Mouse (Mus musculus) neutrophil, adult 5-6 weeks (primary cell): ENCODE results near the gene Sobp. TPM values are rescaled to one million over a fixed set of nuclear protein-coding genes. Genes with fewer than 3 reads are reported as not detected.

Source experiments
- ATAC-seq: fragments of 151-379, 151-347 bp; 2 replicates; pipeline ENCODE4 v1.8.0; 2017; ENCODE audit warnings: mild to moderate bottlenecking, moderate TSS enrichment; ENCODE audit not compliant: insufficient number of reproducible peaks, poor library complexity, low FRiP score, severe bottlenecking; ENCODE audit errors: extremely low read depth
- total RNA-seq: library from RNA; stranded (forward); fragments of 200-1000 nt; gene quantifications from 2 replicates; pipeline ENCODE4 v1.2.3, GENCODE M21; 2017

Gene Sobp
- total RNA-seq, 1 experiment from 2014 or later, result not detected

DNA sequence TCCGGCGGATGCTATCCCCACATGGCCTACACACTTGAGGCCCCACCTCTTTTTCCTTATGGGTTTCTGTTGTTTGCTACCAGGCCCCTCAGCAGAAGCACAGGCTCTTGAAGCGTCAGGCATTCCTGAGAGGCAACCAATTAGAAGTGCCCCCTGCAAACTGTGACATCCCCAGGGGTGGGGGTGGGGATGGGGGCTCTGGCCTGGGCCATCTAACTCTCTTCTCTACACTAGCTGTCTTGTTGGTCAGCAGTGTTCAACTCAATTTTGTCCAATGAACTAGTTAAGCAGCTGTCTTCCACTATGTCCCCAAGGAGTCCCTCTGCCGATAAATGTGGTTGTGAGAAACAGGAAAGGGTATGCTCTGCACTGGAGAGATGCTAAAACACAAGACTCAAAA, 169.3 kb downstream of the Sobp start:
- ATAC-seq, result no peak

DNA sequence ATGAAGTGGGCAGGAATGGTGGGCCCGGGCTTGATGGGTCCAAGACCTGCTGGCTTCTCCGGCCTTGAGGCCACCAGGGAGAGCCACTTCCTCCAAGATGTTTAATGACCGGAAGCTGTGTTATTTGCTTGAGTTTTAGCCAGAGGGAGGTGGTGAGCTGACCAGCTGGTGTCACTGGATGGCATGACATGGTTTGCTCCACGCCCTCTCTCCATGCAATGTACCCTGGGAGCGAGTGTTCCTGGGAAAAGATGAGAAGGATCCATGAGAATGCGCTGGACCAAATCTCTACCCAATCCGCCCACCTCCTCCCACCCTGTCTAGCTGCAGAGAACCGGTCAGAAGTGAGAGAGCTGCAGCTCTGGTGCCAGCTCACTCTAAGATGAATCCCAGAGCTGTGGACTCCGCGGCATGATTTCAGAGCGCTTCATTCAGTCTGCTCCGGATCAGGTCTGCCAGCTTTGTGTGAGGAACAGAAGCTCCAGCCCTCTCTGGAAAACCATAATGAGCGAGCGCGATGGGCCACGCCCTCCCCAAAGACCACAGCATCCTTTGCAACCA, 170.1 kb downstream of the Sobp start:
- ATAC-seq, result no peak

DNA sequence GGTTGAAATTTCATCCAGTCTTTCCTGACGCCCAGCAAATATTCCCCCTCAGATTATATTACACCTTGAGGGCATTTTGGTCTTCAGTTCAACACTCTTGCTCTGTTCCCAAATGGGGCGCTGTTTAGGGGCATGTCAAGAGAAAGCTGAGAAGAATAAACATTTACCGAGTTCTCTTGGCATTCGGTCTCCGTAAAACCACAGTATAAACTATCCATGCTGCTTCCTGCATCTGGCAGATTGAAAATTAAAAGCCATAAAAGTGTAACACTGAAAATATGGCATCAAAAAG, 170.9 kb downstream of the Sobp start:
- ATAC-seq, result no peak

DNA sequence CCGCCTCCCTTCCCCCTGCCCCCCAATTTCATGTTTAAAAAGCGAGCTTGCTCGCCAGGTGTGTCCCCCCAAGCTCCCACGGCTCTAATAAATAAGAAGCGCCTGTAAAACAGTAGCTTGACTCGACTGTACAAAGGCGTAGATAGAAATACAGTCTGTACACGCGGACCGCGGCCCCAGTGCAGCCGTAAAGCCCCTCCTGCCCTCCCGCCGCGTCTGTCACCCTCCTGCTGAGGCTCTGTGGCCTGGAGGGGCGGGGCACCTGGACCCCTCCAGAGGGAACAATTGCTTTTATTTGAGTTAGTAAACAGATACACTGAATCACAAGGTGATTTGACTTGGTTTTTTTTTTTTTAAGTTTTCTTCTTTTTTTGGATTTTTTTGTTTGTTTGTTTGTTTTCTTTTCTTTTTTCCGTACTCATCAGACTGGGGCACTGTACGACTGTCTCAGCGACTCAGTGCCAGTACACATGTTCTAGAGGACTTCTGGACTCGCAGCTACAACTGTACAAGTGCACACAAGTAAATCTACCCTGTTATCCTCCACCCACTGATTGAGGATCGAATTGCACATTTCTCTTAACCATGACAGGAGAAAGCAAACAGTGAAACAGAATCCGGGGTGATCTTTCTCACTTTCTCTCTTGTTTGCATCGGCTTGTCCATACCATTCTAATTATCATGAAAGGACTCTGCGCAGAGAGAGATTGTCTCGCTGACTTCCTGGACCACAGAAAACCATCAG, 171.4 kb downstream of the Sobp start:
- ATAC-seq, result no peak

DNA sequence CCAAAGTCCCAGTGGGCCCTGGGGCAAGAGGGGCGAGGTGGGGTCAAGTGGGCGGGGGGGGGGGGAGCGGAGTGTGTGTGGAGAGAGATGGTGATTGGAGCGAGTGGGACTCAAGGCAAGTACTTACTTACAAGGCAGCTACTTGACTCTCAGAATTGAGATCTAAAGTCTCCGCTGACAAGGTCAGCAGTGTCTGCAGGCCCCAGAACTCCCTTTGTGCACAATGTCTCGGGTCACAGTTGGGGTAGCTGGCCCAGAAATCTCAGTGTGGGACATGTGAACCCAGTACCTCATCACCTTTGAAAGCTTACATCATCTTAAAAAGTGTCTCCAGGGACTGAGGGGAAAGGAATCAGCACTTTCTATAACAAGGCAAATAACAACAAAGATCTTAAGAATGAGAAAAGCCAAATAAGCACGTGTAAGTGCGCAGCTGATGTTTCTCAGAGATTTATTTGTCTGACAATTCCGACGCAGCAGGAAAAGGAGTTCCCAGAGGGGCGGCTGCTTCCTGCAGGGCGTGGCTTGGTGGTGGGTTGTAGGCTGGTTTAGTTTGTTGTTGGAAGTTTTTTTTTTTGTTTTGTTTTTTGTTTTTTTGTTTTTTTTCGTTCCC, 172.2 kb downstream of the Sobp start:
- ATAC-seq, result no peak

DNA sequence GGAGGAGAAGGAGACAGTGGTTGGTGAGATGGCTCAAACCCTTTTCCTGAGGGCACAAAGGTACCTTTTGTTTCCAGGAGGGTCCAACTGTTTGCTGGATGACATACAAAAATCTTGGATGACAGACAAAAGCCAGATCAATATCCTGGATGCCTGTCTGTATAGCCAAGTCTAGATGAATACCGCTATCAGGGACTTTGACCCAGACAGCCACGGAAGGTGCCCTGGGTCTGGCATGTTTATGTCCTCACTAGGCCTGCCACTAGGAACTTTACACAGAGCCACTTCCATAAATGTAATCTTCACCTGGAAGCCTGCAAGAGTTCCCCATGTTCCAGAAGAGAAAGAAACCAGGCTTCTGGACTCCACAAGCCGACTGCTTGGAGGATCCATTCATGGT, 172.9 kb downstream of the Sobp start:
- ATAC-seq, result no peak

DNA sequence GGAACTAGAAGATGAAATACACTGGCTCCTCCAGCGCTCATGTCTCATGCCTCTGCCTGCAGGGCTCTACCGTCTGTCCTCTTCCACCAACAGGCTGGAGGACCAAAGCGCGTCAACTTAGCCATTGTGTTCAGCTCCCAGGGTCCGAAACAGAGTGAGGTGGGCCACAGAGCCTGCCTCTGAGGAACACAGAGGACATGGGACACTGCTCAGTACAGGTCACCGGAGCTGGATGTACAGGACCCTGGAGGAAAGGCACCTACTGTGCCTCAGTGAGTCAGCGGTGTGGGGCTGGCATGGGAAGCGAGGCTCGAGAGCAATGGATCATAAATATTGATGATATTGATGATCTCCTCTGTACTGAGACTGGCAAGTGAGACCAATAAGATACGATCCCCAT, 175.0 kb downstream of the Sobp start:
- no peak for ATAC-seq

DNA sequence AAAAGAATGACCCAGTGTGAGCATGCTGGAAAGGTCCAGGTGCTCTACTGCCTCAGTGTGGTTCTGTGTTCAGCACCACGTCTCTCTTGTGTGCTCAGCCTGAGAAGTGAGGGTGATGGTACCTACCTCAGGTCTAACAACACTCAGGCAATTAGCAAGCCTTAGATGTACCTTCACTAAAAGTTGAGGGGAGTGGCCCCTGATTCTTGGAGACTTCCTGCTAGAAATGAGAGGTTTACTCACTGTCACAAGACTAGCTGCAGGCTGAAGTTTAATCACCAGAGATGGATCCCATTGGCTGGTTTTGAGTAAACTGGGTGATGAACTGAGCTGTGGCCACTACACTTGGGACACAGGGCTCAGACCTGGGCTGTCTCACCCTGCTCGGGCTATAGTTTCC, 177.1 kb downstream of the Sobp start:
- ATAC-seq, result no peak

DNA sequence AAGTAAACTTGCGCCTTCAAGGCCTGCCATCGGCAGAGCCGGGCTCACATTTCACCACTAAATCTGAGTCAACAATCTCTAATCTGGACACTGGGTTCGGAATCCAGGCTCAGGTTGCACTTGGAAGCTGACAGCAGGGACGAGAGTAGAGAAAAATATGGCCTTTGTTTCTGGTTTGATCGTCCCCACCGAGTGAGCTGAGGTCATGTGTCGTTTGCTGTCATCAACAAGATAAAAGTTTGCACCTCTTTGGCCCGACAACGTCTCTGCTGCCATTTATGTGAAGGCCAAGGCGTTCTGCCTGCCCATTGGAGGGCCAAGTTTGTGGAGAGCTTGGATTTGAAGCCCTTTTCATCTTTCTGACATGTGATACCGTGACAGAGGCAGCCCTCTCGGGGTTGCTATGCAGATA, 178.8 kb downstream of the Sobp start:
- no peak for ATAC-seq

DNA sequence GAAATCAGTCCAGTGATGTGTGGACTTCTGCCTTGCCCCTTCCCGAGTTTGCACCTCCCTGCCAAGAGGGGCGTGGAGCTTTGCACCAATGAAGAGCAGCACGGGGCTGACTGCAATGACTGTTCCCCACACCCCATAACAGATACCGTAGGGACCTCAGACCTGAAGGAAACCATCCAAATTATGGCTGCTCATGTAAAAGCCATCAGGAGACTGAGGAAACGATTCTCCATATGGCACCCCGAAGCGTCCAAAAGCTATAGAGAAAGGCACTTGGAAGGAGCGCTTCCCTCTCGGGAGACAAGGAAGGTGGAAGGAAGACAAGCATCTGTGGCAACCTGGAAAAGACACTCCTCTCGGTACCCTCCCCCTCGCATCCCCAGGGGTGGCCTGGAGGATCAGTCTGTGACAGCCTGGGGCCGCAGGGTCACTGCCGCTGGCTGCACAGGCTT, 180.0 kb downstream of the Sobp start:
- ATAC-seq, result no peak

DNA sequence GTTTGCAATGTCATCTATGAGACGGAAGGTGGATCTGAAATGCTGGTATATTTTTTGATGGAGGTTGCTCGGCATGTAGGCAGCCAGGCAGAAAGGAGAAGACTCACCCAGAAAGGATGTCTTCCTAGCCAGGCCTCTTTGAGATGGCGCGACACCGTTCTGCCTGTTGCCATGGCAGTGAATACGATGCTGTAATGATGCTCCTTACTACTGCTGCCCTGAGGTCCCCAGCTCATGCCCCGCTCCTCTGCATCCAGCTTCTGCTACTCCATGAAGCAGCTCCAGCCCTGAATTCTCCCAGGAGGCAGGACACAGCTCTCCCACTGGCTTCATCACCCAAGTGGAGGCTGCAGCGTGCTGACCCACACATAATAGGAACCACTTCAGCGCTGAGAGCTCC, 183.3 kb downstream of the Sobp start:
- ATAC-seq, result no peak

DNA sequence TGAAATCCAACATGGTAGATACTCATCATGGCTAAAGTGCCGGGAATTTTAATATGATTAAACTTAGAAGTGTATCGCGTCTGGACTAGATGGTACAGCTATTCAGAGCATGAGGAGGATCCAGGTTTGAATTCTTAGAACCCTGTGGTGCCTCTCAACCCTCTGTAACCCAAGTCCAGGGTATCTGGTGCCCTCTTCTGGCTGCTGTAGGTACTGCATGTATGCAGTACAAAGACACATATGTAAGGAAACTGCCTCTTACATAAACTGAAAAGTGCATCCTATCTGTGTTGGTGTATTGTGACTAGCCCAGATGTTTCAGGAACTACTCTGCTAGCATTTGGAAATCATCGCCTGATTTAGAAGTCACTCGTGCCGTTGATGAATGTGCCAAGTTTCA, 184.4 kb downstream of the Sobp start:
- ATAC-seq, result peak; percentile 71

DNA sequence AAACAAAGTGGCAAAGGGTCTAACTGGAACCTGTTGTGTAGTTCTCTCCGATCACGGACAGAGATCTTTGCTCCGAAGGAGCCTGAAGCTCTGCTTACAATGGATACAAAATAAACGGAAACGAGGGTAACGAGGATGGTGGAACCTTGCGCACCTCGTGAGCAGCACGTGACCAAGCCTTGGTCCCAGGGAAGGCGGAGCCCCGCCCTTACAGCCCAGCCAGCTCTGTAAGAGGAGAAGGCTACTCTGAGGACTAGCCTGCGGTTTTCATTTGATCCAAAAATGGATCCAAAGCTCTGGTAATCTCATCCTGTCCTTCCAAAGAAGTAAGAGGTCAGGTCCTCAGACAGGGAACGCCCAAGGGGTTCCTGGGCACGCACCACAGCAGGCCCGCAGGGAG, 185.7 kb downstream of the Sobp start:
- ATAC-seq, result no peak

DNA sequence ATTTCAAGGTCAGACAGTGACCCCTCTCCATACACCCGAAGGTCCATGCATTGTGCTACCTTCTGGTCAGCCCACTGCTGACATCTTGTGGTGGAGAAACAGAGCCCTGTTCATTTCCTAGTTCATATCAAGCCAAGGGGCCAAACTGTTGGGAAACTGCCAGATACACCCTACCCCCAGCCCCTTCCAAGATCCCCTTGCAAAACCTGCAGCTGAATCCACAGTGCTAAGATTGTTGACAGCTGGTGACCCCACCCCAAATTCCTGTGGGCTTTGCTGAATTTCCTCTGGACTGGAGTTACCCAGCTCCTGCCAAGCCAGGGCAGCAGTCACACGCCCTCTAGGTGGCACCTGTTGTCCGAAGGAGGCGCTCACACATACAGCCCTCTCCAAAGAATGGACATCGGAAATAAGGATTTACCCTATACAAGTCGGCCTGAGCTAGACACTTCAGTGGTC, 186.7 kb downstream of the Sobp start:
- ATAC-seq, result no peak

DNA sequence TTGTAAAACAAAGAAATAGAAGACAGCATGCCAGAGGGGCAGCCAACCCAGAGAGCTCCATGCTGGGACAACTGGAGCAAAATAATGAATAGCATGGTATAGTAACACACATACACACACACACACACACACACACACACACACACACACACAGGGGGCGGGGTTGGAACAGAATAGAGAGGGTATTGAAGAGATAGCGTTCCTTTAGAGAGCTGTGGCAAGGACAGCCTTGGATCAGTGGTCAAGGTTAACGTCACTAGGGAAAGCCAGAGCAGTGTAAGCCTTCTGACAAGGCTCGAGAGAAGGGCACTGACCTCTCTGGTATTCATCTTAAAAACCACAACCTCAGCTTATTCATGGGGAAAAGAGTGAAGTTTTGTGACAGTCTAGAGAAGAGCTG, 189.4 kb downstream of the Sobp start:
- no peak for ATAC-seq

DNA sequence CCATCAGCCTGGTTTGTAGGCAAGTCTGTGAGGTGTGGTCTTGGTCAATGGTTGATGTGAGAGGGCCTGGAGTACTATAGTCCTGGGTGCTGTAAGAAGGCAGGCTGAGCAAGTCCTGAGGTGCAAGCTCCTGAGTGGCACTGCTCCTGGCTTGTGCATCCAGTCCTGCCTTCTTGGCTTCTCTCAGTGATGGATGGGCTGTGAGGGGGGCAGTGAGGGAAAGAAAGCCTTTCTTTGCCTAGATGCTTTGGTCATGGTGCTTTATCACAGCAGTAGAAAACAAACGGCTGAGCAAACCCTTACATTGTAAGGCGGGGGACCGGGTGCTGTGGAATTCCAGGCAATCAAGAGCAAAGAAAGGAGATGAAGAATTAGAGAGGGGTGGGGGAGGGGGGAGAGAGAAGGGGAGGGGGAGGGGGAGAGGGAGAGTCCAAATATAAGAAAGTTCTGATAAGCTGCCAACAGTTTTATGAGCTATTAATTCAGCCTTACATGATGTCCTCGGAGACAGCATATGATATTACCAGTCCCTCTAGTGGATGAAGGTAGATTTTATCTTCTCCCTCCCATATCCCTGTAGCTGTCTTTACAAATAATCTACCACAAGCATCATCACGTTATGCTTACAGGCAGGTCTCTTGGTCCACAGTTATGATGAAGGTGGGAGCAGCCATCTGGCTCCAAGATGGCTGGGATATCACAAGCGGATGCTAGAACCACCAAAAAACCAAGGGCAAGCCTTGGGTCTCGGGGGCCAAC, 193.2 kb downstream of the Sobp start:
- no peak for ATAC-seq

DNA sequence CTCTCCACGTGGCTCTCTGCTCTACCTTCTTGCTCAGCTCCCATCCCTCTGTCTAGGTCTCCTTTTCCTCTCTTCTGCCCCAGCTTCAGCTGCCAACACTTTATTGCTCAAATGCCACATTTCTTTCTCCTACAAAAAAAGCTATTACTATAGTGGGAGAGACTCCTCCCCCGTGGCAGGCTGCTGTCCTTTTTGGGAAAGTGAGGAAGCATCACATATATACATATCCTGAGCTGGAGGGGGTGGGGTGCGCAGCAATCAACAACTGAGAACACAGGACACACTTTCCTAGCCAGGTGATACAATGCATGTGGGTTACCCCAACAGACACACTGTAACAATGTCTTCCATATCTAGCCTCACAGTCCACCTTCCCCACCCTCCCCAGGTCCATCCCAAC, 196.0 kb downstream of the Sobp start:
- no peak for ATAC-seq

DNA sequence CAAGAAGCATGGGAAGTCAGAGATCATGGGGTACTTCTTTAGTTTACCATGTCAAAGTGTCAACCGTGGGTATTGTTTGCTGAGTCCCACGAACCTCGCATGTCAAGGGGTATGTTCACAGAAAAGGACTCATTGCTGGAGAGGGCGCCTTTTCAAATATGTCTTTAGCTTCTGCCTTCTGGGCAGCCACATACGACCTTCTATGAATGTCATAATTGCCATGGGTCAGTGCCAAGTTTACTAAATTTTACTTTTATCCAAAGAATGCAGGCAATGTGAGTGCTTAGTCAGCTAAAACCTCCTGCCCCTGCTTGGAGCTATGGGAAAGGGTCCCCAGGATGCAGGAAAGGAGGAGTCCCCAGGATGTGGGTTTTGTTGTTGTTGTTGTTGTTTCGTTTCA, 197.8 kb downstream of the Sobp start:
- ATAC-seq, result no peak

DNA sequence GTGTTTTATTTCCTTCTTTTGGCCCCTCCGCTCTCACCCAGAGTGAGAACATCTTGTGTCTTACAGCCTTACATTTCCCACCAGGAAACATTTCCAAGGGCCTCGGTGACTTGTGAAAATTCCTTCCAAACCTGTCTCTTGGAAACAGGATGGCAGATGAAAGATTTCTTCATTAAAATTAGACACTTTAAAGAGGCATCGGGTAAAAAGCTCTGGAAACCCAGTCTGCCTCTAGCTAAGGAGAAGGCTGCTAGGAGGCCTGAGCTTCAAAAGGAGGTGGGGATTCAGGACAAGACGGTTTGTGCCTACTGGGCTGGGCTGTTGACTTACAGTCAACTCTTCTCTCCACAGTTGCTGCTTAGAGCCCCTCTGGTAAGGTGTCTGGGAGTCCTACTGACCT, 200.8 kb downstream of the Sobp start:
- no peak for ATAC-seq
